Mouse (Mus musculus) MEL (cell line): Measurements from ENCODE around the gene Iqschfp. TPM values are rescaled to one million over a fixed set of nuclear protein-coding genes. Genes with fewer than 3 reads are reported as not detected.

ENCODE experiments used
- polyA plus RNA-seq, 2 experiments: library from polyadenylated mRNA; stranded (reverse) in 1 of 2; unstranded in 1 of 2; fragments of >175 nt in 1 of 2; fragments of >200 nt in 1 of 2; gene quantifications; 2 replicates each; pipeline versions ENCODE4 v1.2.1 to v1.2.4; 2012; ENCODE audit warnings: low replicate concordance in 2 of 2, low read depth in 1 of 2; ENCODE audit not compliant: insufficient read length in 2 of 2, insufficient read depth in 1 of 2, missing spikeins in 1 of 2
- total RNA-seq: library from RNA; depleted of rRNA; stranded (reverse); fragments of 300-350 nt; gene quantifications from 2 replicates; pipeline ENCODE4 v1.2.3, GENCODE M21; 2012; rRNA removed

Iqschfp gene
- total and polyA plus RNA-seq, 3 experiments = not detected

Other genes starting within 250 kb of the Iqschfp start
- not detected in 2 replicates for gene Iqcj, start within 50 bp of the Iqschfp start, total RNA-seq
- gene Iqcj, start within 50 bp of the Iqschfp start, polyA plus RNA-seq = not detected
- gene Schip1, start 172.6 kb downstream of the Iqschfp start, total RNA-seq = 12.4 and 14.5 TPM in 2 replicates
- gene Schip1, start 172.6 kb downstream of the Iqschfp start, polyA plus RNA-seq = 10 to 100 TPM in 1 of 2 experiments, not detected in 1; 10.1 TPM